Mouse (Mus musculus): ENCODE results near the gene Apol6.

DNA sequence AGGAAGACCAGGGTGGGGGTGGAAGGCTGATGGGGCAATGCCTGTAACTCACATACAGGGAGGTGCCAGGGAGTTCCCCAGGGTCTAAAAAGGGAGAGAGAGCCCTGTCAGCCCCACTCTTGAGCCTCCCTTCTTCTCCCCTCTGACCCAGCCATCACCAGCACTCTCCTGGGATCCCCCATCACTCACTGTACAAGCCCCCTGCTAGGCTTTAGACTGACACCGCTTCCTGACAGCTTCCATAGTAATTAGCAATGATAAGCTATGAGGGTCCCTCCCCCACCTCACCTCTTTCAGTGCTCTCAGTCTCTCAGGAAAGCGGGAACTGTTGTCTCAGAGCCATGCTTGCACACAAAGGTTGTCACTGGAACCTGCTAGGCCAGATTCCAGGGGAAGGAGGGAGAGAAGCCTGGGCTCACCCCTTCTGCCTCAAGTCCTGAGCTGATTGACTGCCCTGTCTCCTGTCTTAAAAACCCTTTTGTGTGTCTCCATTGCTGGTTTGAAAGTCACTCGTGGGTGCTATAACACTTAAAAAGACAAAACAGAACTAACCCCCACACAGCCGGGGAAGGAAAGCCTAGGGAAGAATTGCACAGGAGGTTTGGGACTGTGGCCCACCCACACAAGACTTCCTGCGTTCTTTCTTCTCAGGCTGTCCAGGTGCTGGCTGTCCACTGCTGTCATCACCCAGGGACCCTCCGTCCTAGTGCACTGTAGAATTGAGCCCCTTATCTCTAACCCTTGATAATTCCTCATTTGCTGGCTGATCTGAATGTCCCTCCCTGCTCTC, 11.7 kb downstream of the Apol6 start:
- TF ChIP-seq CTCF (IDR thresholded peaks at IDR 0.05), result no peak
- TF ChIP-seq EP300 (IDR thresholded peaks at IDR 0.05), result no peak
